Mouse (Mus musculus): Measurements from ENCODE around the gene Gpr135.

DNA sequence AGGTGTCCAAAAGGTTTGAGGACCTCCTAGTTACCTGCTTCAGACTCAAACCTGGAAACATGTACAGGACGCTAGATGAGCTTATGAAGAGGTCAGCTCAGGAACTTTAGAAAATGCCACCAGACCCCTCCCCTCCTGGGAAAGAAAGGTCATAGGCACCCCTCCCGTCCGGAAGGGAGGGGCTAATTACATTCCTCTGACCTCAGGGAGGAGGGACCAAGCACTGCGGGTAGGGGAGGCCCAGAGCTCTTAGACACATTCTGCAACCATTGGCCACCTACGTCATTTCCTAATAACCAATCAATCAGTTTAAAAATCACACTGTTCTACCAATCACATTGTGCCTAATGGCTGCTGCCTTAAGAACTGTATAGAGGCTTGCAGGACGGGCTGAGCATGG is 18.4 kb downstream of the Gpr135 start:
- TF ChIP-seq POLR2A (IDR thresholded peaks at IDR 0.05; ENCODE audit: low read depth, low read length) (no peak), CTCF (IDR thresholded peaks at IDR 0.05; ENCODE audit: borderline replicate concordance, insufficient read depth, low read length) (no peak)

Data from embryonic fibroblast, embryonic 13.5 days (primary cell).